Mouse (Mus musculus): ENCODE measurements around the gene Prpf4. TPM values are rescaled to one million over a fixed set of nuclear protein-coding genes. Genes with fewer than 3 reads are reported as not detected.

Prpf4 gene
- polyA plus RNA-seq, 1 experiment from 2014 or later = 12.6 TPM

GRCm38 (mm10) chr4:62437871-62438270 is 29.3 kb downstream of the Prpf4 start:
- no peak overlapping the region for H3K4me3 ChIP-seq (ENCODE audit: control insufficient read depth in 1 of 2, insufficient read depth in 1 of 2, low read depth in 1 of 2, low read length in 2 of 2)
- 89% methylated on average over 7 of the region's 7 CpGs for WGBS
- H3K4me2 ChIP-seq (ENCODE audit: low read length) = no peak overlapping the region
- no peak overlapping the region for H3K27ac ChIP-seq (replicated peaks in 1 of 2; ENCODE audit: control insufficient read depth in 1 of 2, insufficient read depth in 1 of 2, low read depth in 2 of 2, low read length in 2 of 2)
- H3K27me3 ChIP-seq (ENCODE audit: control insufficient read depth, insufficient read depth, low read length) = no peaks in the 10 kb centered on the region
- no peak overlapping the region for H3K9ac ChIP-seq (ENCODE audit: low read length)
- no peaks in the 10 kb centered on the region for H3K4me1 ChIP-seq (ENCODE audit: control insufficient read depth in 2 of 2, insufficient read depth in 2 of 2, low read length in 2 of 2)
- no peaks in the 10 kb centered on the region for H3K9me3 ChIP-seq (ENCODE audit: control insufficient read depth, low read length)
- no peaks in the 10 kb centered on the region for H3K36me3 ChIP-seq (ENCODE audit: control insufficient read depth, insufficient read depth, low read length)
- ATAC-seq (ENCODE audit: insufficient number of reproducible peaks, insufficient read depth, low FRiP score, low read depth) = no peak

DNA sequence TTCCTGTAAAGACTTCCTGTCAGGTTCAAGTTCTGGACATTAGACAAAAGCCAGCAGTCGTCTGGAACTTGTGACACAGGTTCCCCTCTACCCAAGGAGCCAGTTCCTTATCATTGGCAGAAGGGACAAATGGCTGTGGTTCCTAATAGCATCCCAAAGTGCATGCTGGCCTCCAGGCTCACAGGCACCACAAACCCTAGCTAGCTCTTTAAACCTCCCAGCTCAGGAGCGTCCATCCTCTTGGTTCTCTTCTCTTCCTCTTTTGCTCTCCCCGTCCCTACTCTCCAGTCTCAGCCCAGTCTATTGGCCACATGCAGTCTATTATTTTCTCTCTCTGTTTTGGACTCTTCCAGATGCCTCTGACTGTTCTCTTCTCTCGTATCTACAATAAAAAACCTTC is 31.2 kb downstream of the Prpf4 start:
- H3K9me3 ChIP-seq (ENCODE audit: control insufficient read depth, low read length) = no peaks in the 10 kb centered on the region
- H3K4me2 ChIP-seq (ENCODE audit: low read length) = no peak overlapping the region
- no peaks in the 10 kb centered on the region for H3K27me3 ChIP-seq (ENCODE audit: control insufficient read depth, insufficient read depth, low read length)
- ATAC-seq (ENCODE audit: insufficient number of reproducible peaks, insufficient read depth, low FRiP score, low read depth) = no peak
- H3K27ac ChIP-seq (replicated peaks in 1 of 2; ENCODE audit: control insufficient read depth in 1 of 2, insufficient read depth in 1 of 2, low read depth in 2 of 2, low read length in 2 of 2) = no peak overlapping the region
- no peaks in the 10 kb centered on the region for H3K4me1 ChIP-seq (ENCODE audit: control insufficient read depth in 2 of 2, insufficient read depth in 2 of 2, low read length in 2 of 2)
- no peak overlapping the region for H3K4me3 ChIP-seq (ENCODE audit: control insufficient read depth in 1 of 2, insufficient read depth in 1 of 2, low read depth in 1 of 2, low read length in 2 of 2)
- no peak overlapping the region for H3K9ac ChIP-seq (ENCODE audit: low read length)
- H3K36me3 ChIP-seq (ENCODE audit: control insufficient read depth, insufficient read depth, low read length) = no peaks in the 10 kb centered on the region
- WGBS = 58% methylated on average over 4 of the region's 4 CpGs

DNA sequence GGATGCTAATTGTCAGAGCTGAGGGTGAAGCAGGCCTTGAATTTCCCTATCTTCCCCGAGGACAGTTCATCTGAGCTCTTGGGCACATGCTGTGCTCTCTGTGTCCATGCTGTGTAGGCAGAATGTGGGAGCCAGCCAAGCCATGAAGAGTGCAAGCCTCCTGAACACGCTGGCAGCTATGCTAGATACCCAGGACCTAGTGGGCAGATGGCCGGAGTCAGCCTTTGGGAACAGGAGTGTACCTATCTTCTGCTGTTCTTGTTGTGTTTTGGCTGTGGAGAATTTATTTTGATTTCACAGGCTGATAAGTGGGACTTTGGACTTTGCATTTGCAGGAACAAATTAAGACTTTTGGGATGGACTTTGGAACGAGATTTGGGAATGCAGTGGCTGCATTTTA is 31.9 kb downstream of the Prpf4 start:
- ATAC-seq (ENCODE audit: insufficient number of reproducible peaks, insufficient read depth, low FRiP score, low read depth) = no peak
- 70% methylated on average over 4 of the region's 4 CpGs for WGBS
- Histone ChIP-seq H3K4me3 (ENCODE audit: control insufficient read depth in 1 of 2, insufficient read depth in 1 of 2, low read depth in 1 of 2, low read length in 2 of 2) (no peak overlapping the region), H3K36me3 (ENCODE audit: control insufficient read depth, insufficient read depth, low read length) (no peaks in the 10 kb centered on the region), H3K4me2 (ENCODE audit: low read length) (no peak overlapping the region), H3K27ac (replicated peaks in 1 of 2; ENCODE audit: control insufficient read depth in 1 of 2, insufficient read depth in 1 of 2, low read depth in 2 of 2, low read length in 2 of 2) (no peak overlapping the region), H3K4me1 (ENCODE audit: control insufficient read depth in 2 of 2, insufficient read depth in 2 of 2, low read length in 2 of 2) (no peaks in the 10 kb centered on the region), H3K9me3 (ENCODE audit: control insufficient read depth, low read length) (no peaks in the 10 kb centered on the region), H3K27me3 (ENCODE audit: control insufficient read depth, insufficient read depth, low read length) (no peaks in the 10 kb centered on the region), H3K9ac (ENCODE audit: low read length) (no peak overlapping the region)

GRCm38 (mm10) chr4:62440986-62441385 is 32.4 kb downstream of the Prpf4 start:
- WGBS = 44% methylated on average over 4 of the region's 4 CpGs

GRCm38 (mm10) chr4:62454995-62455394 is 46.4 kb downstream of the Prpf4 start:
- no peaks in the 10 kb centered on the region for H3K9me3 ChIP-seq (ENCODE audit: control insufficient read depth, low read length)
- no peak for ATAC-seq (ENCODE audit: insufficient number of reproducible peaks, insufficient read depth, low FRiP score, low read depth)
- H3K4me1 ChIP-seq (ENCODE audit: control insufficient read depth in 2 of 2, insufficient read depth in 2 of 2, low read length in 2 of 2) = no peaks in the 10 kb centered on the region; a peak in 1 of 4 replicates
- no peak overlapping the region for H3K27ac ChIP-seq (replicated peaks in 1 of 2; ENCODE audit: control insufficient read depth in 1 of 2, insufficient read depth in 1 of 2, low read depth in 2 of 2, low read length in 2 of 2)
- H3K36me3 ChIP-seq (ENCODE audit: control insufficient read depth, insufficient read depth, low read length) = no peaks in the 10 kb centered on the region
- no peak overlapping the region for H3K4me3 ChIP-seq (ENCODE audit: control insufficient read depth in 1 of 2, insufficient read depth in 1 of 2, low read depth in 1 of 2, low read length in 2 of 2)
- WGBS = 46% methylated on average over 5 of the region's 5 CpGs
- no peaks in the 10 kb centered on the region for H3K27me3 ChIP-seq (ENCODE audit: control insufficient read depth, insufficient read depth, low read length)
- H3K4me2 ChIP-seq (ENCODE audit: low read length) = no peak overlapping the region
- H3K9ac ChIP-seq (ENCODE audit: low read length) = no peak overlapping the region

More at GRCm38 (mm10) chr4:62440986-62441385, 32.4 kb downstream of the Prpf4 start:
- Histone ChIP-seq H3K27me3 (ENCODE audit: control insufficient read depth, insufficient read depth, low read length) (no peaks in the 10 kb centered on the region), H3K4me3 (ENCODE audit: control insufficient read depth in 1 of 2, insufficient read depth in 1 of 2, low read depth in 1 of 2, low read length in 2 of 2) (no peak overlapping the region), H3K27ac (replicated peaks in 1 of 2; ENCODE audit: control insufficient read depth in 1 of 2, insufficient read depth in 1 of 2, low read depth in 2 of 2, low read length in 2 of 2) (no peak overlapping the region), H3K4me2 (ENCODE audit: low read length) (no peak overlapping the region), H3K9me3 (ENCODE audit: control insufficient read depth, low read length) (no peaks in the 10 kb centered on the region), H3K36me3 (ENCODE audit: control insufficient read depth, insufficient read depth, low read length) (no peaks in the 10 kb centered on the region), H3K4me1 (ENCODE audit: control insufficient read depth in 2 of 2, insufficient read depth in 2 of 2, low read length in 2 of 2) (no peaks in the 10 kb centered on the region), H3K9ac (ENCODE audit: low read length) (no peak overlapping the region)
- no peak for ATAC-seq (ENCODE audit: insufficient number of reproducible peaks, insufficient read depth, low FRiP score, low read depth)

DNA sequence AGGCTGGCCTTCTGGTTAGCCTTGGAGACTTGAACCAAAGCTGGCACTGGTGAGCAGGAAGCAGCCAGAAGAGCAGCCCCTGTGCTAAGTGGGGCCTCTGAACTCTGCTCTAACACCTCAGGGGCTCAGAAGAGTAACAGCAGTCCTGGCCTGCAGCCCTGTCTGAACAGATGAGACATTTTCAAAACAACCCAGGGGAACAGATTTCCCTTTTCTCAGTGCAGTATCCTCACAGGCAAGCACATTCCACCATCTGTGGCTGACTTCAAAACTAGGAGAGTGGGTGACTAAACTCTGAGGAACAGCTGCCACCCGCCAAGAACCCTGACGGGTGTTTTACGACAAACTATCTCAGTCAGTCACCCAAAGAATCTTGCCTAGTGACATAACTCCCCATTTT is 50.5 kb downstream of the Prpf4 start:
- H3K9ac ChIP-seq (ENCODE audit: low read length) = no peak overlapping the region
- WGBS = 85% methylated on average over 3 of the region's 3 CpGs
- no peak overlapping the region for H3K27ac ChIP-seq (replicated peaks in 1 of 2; ENCODE audit: control insufficient read depth in 1 of 2, insufficient read depth in 1 of 2, low read depth in 2 of 2, low read length in 2 of 2)

GRCm38 (mm10) chr4:62460348-62460747 is 51.8 kb downstream of the Prpf4 start:
- no peaks in the 10 kb centered on the region for H3K9me3 ChIP-seq (ENCODE audit: control insufficient read depth, low read length)
- no peaks in the 10 kb centered on the region for H3K36me3 ChIP-seq (ENCODE audit: control insufficient read depth, insufficient read depth, low read length)
- no peak overlapping the region for H3K9ac ChIP-seq (ENCODE audit: low read length)
- 80% methylated on average over 8 of the region's 8 CpGs for WGBS
- H3K4me3 ChIP-seq (ENCODE audit: control insufficient read depth in 1 of 2, insufficient read depth in 1 of 2, low read depth in 1 of 2, low read length in 2 of 2) = no peak overlapping the region
- ATAC-seq (ENCODE audit: insufficient number of reproducible peaks, insufficient read depth, low FRiP score, low read depth) = no peak
- H3K4me2 ChIP-seq (ENCODE audit: low read length) = no peak overlapping the region
- H3K27ac ChIP-seq (replicated peaks in 1 of 2; ENCODE audit: control insufficient read depth in 1 of 2, insufficient read depth in 1 of 2, low read depth in 2 of 2, low read length in 2 of 2) = no peak overlapping the region
- no peaks in the 10 kb centered on the region; a peak in 1 of 4 replicates for H3K4me1 ChIP-seq (ENCODE audit: control insufficient read depth in 2 of 2, insufficient read depth in 2 of 2, low read length in 2 of 2)
- H3K27me3 ChIP-seq (ENCODE audit: control insufficient read depth, insufficient read depth, low read length) = no peaks in the 10 kb centered on the region

More for the DNA sequence above, 50.5 kb downstream of the Prpf4 start:
- ATAC-seq (ENCODE audit: insufficient number of reproducible peaks, insufficient read depth, low FRiP score, low read depth) = no peak
- Histone ChIP-seq H3K9me3 (ENCODE audit: control insufficient read depth, low read length) (no peaks in the 10 kb centered on the region), H3K4me3 (ENCODE audit: control insufficient read depth in 1 of 2, insufficient read depth in 1 of 2, low read depth in 1 of 2, low read length in 2 of 2) (no peak overlapping the region), H3K4me1 (ENCODE audit: control insufficient read depth in 2 of 2, insufficient read depth in 2 of 2, low read length in 2 of 2) (no peaks in the 10 kb centered on the region; a peak in 1 of 4 replicates), H3K27me3 (ENCODE audit: control insufficient read depth, insufficient read depth, low read length) (no peaks in the 10 kb centered on the region), H3K36me3 (ENCODE audit: control insufficient read depth, insufficient read depth, low read length) (no peaks in the 10 kb centered on the region), H3K4me2 (ENCODE audit: low read length) (no peak overlapping the region)

DNA sequence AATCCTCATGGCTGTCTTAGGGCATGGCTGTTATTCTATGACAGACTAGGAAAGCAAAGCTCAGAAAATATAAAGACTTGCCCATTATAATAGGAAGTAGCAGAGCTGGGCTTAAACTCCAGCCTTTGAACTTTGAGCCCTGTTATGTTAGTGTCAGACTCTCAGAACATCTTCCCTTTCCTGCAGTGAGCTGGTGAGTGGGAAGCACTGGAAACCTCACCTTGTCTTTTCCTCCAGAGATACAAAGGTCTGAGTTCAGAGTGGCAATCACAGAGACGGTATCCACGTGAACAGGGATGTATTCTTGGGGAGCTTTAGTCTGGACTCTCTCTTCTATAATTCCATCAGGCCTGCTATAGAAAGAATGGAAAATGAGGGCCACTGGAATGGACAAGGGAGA is 54.5 kb downstream of the Prpf4 start:
- H3K36me3 ChIP-seq (ENCODE audit: control insufficient read depth, insufficient read depth, low read length) = no peaks in the 10 kb centered on the region
- H3K9me3 ChIP-seq (ENCODE audit: control insufficient read depth, low read length) = no peaks in the 10 kb centered on the region
- no peak for ATAC-seq (ENCODE audit: insufficient number of reproducible peaks, insufficient read depth, low FRiP score, low read depth)
- H3K9ac ChIP-seq (ENCODE audit: low read length) = no peak overlapping the region
- WGBS = 78% methylated on average over 2 of the region's 2 CpGs
- H3K4me3 ChIP-seq (ENCODE audit: control insufficient read depth in 1 of 2, insufficient read depth in 1 of 2, low read depth in 1 of 2, low read length in 2 of 2) = no peak overlapping the region
- H3K27me3 ChIP-seq (ENCODE audit: control insufficient read depth, insufficient read depth, low read length) = no peaks in the 10 kb centered on the region
- H3K27ac ChIP-seq (replicated peaks in 1 of 2; ENCODE audit: control insufficient read depth in 1 of 2, insufficient read depth in 1 of 2, low read depth in 2 of 2, low read length in 2 of 2) = no peak overlapping the region
- H3K4me2 ChIP-seq (ENCODE audit: low read length) = no peak overlapping the region
- H3K4me1 ChIP-seq (ENCODE audit: control insufficient read depth in 2 of 2, insufficient read depth in 2 of 2, low read length in 2 of 2) = no peaks in the 10 kb centered on the region; a peak in 1 of 4 replicates
